19 mouse cellular contexts compared by ENCODE assay signal in the genomic region with DNA sequence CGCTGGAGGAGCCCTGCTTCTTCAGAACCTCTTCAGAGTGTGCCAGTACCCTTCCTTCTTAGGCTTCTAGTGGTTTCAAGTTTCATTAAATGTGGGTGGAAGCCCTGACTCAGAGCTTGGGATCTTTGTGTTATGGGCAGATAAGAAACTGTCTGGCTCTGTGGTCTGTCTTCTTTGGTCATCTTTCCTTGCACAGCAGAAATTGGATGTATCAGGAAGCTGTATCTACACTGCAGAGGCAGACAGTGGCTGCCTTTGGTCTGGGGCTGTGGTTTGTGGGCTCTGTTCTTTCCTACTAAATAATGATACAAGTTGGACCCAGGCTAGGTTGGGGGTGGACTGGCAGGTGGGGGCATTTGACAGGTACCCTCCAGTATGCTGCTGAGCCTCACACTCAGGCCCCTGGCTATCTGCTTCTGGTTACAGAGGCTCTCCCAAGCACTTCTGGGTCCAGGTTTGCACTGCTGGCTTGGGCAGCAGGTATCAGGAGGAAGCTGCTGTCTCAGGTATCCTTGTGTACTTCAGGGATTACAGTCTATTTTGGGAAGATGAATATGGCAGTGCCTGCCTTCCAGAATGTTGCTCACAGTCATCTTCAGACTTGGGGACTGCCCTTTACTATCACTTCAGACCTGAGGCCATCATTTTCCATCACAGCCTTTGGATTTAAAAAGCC. TPM values are rescaled to one million over a fixed set of nuclear protein-coding genes. Genes with fewer than 3 reads are reported as not detected.
DNase-seq lines count a peak whose midpoint lies in the region; ATAC-seq lines count a peak whose summit lies in the region.
"Had no signal": no experiment of that assay in that cellular context is flagged by ENCODE, and none has a peak within 500 bp of the region (broad histone marks: within the 10 kb centered on the region; RNA-seq: fewer than 3 reads in every experiment).

No protein-coding gene starts in this region.

- H3K27ac ChIP-seq in liver, embryonic 13.5 days, result peak overlapping the region; percentile 71
- H3K27ac ChIP-seq: neural tube, embryonic 15.5 days had no signal

- H3K4me3 ChIP-seq in liver, embryonic 13.5 days (replicated peaks), result no peak overlapping the region
- H3K4me3 ChIP-seq: kidney, embryonic 15.5 days; neural tube, embryonic 15.5 days had no signal

- H3K4me2 ChIP-seq in liver, embryonic 13.5 days, result peak overlapping the region; percentile 25
- H3K4me2 ChIP-seq: kidney, embryonic 15.5 days; neural tube, embryonic 15.5 days had no signal

- intact Hi-C loops in heart, postnatal 36 days (cut with DNase I), result no loop called here
- intact Hi-C loops in left cerebral cortex, postnatal 36 days (cut with DNase I), result no loop called here

- H3K27me3 ChIP-seq in liver, embryonic 13.5 days, result no peaks in the 10 kb centered on the region
- H3K27me3 ChIP-seq: kidney, embryonic 15.5 days; neural tube, embryonic 15.5 days; Patski had no signal

- H3K4me1 ChIP-seq in liver, embryonic 13.5 days (replicated peaks), result peaks cover 81% of the 10 kb centered on the region

- peaks cover 56% of the 10 kb centered on the region for H3K36me3 ChIP-seq in liver, embryonic 13.5 days
- H3K36me3 ChIP-seq: neural tube, embryonic 15.5 days had no signal

- peak; percentile 70 for ATAC-seq in liver, embryonic 13.5 days (ENCODE audit: low read depth)
- ATAC-seq: forebrain, embryonic 16.5 days; Patski had no signal

- 18% methylated on average over 1 of the region's 1 CpGs for WGBS in liver, embryonic 13.5 days (ENCODE audit: insufficient replicate concordance)

- no peaks in the 10 kb centered on the region for H3K9me3 ChIP-seq in liver, embryonic 13.5 days (replicated peaks)
- H3K9me3 ChIP-seq: kidney, embryonic 15.5 days; neural tube, embryonic 15.5 days had no signal

- DNase-seq in heart, adult 11 months, result peak; percentile 88
- no peak for DNase-seq in heart, postnatal 36 days
- peak; percentile 80 for DNase-seq in 3T3-L1 (ENCODE audit: low read depth, low spot score)
- DNase-seq in brain, adult 2 months (ENCODE audit: low read depth, low spot score), result peak; percentile 37
- DNase-seq in liver, embryonic 13.5 days, result peak; percentile 23
- DNase-seq in urinary bladder, adult 18-20 months (ENCODE audit: low spot score in 2 of 2), result no peak
- DNase-seq in urinary bladder, postnatal 25 days (ENCODE audit: low spot score), result no peak
- DNase-seq in left cerebral cortex, postnatal 36 days (ENCODE audit: low spot score in 2 of 2), result no peak
- DNase-seq: cerebellum, postnatal 36 days; lung, postnatal 10 days; right cerebral cortex, adult 18-20 months; thymus, adult 2 months had no signal

- H3K9ac ChIP-seq in liver, embryonic 13.5 days, result peak overlapping the region; percentile 40
- H3K9ac ChIP-seq: kidney, embryonic 15.5 days; neural tube, embryonic 15.5 days had no signal

RNA-seq across cellular contexts. Expression of a gene that starts 6.4 kb away (rescaled TPM):
- total RNA-seq in heart, postnatal 36 days (2021), result 10 to 100 TPM in 1 of 2 experiments, 1 to 10 TPM in 1; 8.5 to 19.2 TPM
- polyA plus RNA-seq in liver, embryonic 13.5 days (2015; fragmentation: Nextera tagmentation; extraction: Ambion mirVana), result 14.5 and 18.1 TPM in 2 replicates
- 10 to 100 TPM; 25.8 to 47.8 TPM for total RNA-seq in left cerebral cortex, postnatal 36 days (2021)

RNA-seq across cellular contexts. Expression of a gene that starts 11.3 kb away (rescaled TPM):
- total RNA-seq in heart, postnatal 36 days (2021), result not detected
- 0.88 and 1.1 TPM in 2 replicates for polyA plus RNA-seq in liver, embryonic 13.5 days (2015; fragmentation: Nextera tagmentation; extraction: Ambion mirVana)
- not detected for total RNA-seq in left cerebral cortex, postnatal 36 days (2021)
- total RNA-seq: midbrain, postnatal 0 days had no signal
- polyA plus RNA-seq: heart, embryonic 16.5 days; limb, embryonic 11.5 days; Patski; thymus, adult 2 months had no signal

RNA-seq across cellular contexts. Expression of a gene that starts 48.5 kb away (rescaled TPM):
- total RNA-seq in heart, postnatal 36 days (2021), result 1 to 10 TPM; 3.1 to 3.6 TPM
- polyA plus RNA-seq in liver, embryonic 13.5 days (2015; fragmentation: Nextera tagmentation; extraction: Ambion mirVana), result 32.2 and 37.5 TPM in 2 replicates
- total RNA-seq in left cerebral cortex, postnatal 36 days (2021), result 10 to 100 TPM; 61.9 to 73.8 TPM

Comparison
In these comparisons a context has a peak if more than half of its experiments do, and no peak if none do; other contexts are left out.
1. DNase-seq: peak in heart, adult 11 months (single experiment), 3T3-L1 (single experiment), brain, adult 2 months (single experiment) and liver, embryonic 13.5 days (single experiment); none in heart, postnatal 36 days (0 of 2), urinary bladder, adult 18-20 months (0 of 2), urinary bladder, postnatal 25 days (single experiment) and left cerebral cortex, postnatal 36 days (0 of 2).
2. RNA of a gene that starts 48.5 kb away (total RNA-seq): 61.9 to 73.8 TPM in left cerebral cortex, postnatal 36 days; 3.1 to 3.6 TPM in heart, postnatal 36 days; every median in the first group is over 10 times any median in the second.